Mouse (Mus musculus) mouse trophoblast stem cell (cell line): Measurements from ENCODE around the gene Mcam.

Experiments
- in situ Hi-C, 2 experiments: fragments of 300-500 bp; cut with MseI, MboI; formaldehyde crosslinking; loops; 2 replicates in 1 of 2; 3 replicates in 1 of 2; pipeline ENCODE4 v1.15.1; 2025

Mcam gene

GRCm38 (mm10) chr9:44134851-44135730 is 822 bp downstream of the Mcam start:
- in situ Hi-C loops = no loop called here

GRCm38 (mm10) chr9:44135731-44136411 is 1.6 kb downstream of the Mcam start:
- in situ Hi-C loops = no loop called here

GRCm38 (mm10) chr9:44137846-44138245 is 3.6 kb downstream of the Mcam start:
- in situ Hi-C loops = no loop called here

GRCm38 (mm10) chr9:44141951-44142350 is 7.7 kb downstream of the Mcam start:
- in situ Hi-C loops = no loop called here

- in situ Hi-C loops = no loop called here
Observed at GRCm38 (mm10) chr9:44143421-44143820, 9.2 kb downstream of the Mcam start.

- in situ Hi-C loops = no loop called here
Observed at GRCm38 (mm10) chr9:44144023-44144717, 9.9 kb downstream of the Mcam start.

GRCm38 (mm10) chr9:44144718-44145060 is 10.4 kb downstream of the Mcam start:
- in situ Hi-C loops = no loop called here

- in situ Hi-C loops = no loop called here
Observed at GRCm38 (mm10) chr9:44147290-44147689, 13.0 kb downstream of the Mcam start.

- in situ Hi-C loops = no loop called here
Observed at GRCm38 (mm10) chr9:44159886-44160285, 25.6 kb downstream of the Mcam start.

GRCm38 (mm10) chr9:44168931-44169330 is 34.7 kb downstream of the Mcam start:
- in situ Hi-C loops = no loop called here

GRCm38 (mm10) chr9:44170691-44171151 is 36.5 kb downstream of the Mcam start:
- in situ Hi-C loops = no loop called here

- in situ Hi-C loops = no loop called here
Observed at GRCm38 (mm10) chr9:44175556-44175955, 41.3 kb downstream of the Mcam start.

GRCm38 (mm10) chr9:44175957-44176356 is 41.7 kb downstream of the Mcam start:
- in situ Hi-C loops = no loop called here

- in situ Hi-C loops = no loop called here
Observed at GRCm38 (mm10) chr9:44177405-44177804, 43.1 kb downstream of the Mcam start.

GRCm38 (mm10) chr9:44178389-44178788 is 44.1 kb downstream of the Mcam start:
- in situ Hi-C loops = no loop called here

GRCm38 (mm10) chr9:44178811-44179210 is 44.5 kb downstream of the Mcam start:
- in situ Hi-C loops = no loop called here

GRCm38 (mm10) chr9:44181537-44181936 is 47.3 kb downstream of the Mcam start:
- in situ Hi-C loops = no loop called here

GRCm38 (mm10) chr9:44182260-44182659 is 48.0 kb downstream of the Mcam start:
- in situ Hi-C loops = no loop called here

GRCm38 (mm10) chr9:44188223-44188622 is 54.0 kb downstream of the Mcam start:
- in situ Hi-C loops = no loop called here

- in situ Hi-C loops = no loop called here
Observed at GRCm38 (mm10) chr9:44191166-44191565, 56.9 kb downstream of the Mcam start.

- in situ Hi-C loops = no loop called here
Observed at GRCm38 (mm10) chr9:44192312-44192711, 58.0 kb downstream of the Mcam start.
